Mouse (Mus musculus) duodenum, adult 2 months (tissue): ENCODE data around the gene Nudt16l1. TPM values are rescaled to one million over a fixed set of nuclear protein-coding genes. Genes with fewer than 3 reads are reported as not detected.

Source experiments
- polyA plus RNA-seq: library from polyadenylated mRNA; depleted of rRNA; stranded (reverse); fragments of >200 nt; gene quantifications from 2 replicates; pipeline ENCODE4 v1.2.3, GENCODE M21; 2012; ENCODE audit warnings: low replicate concordance; rRNA removed

Nudt16l1 gene
- 37.5 and 39.6 TPM in 2 replicates for polyA plus RNA-seq

DNA sequence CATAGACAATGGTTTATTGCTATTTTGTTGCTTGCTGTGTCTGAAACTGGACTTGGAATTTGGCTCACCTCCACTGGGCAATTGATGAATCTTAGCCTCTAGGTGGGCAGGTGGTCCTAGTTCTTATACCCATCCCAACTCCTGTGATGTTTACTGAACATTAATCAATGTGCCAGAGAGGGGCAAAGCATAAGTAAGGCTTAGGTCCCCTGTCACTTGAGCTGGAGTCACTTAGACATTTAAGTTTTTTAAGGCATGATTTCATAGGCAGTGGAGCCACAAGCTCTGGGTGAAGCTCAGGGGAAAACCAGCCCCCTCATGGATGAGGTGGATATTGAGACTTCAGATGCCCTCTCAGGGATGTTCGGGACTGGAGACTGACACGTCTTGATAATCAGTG, at the start of gene Nudt16l1:
TSS of gene Nudt16l1 (plus strand) at position 301 of the 400 bp plus-strand sequence.

DNA sequence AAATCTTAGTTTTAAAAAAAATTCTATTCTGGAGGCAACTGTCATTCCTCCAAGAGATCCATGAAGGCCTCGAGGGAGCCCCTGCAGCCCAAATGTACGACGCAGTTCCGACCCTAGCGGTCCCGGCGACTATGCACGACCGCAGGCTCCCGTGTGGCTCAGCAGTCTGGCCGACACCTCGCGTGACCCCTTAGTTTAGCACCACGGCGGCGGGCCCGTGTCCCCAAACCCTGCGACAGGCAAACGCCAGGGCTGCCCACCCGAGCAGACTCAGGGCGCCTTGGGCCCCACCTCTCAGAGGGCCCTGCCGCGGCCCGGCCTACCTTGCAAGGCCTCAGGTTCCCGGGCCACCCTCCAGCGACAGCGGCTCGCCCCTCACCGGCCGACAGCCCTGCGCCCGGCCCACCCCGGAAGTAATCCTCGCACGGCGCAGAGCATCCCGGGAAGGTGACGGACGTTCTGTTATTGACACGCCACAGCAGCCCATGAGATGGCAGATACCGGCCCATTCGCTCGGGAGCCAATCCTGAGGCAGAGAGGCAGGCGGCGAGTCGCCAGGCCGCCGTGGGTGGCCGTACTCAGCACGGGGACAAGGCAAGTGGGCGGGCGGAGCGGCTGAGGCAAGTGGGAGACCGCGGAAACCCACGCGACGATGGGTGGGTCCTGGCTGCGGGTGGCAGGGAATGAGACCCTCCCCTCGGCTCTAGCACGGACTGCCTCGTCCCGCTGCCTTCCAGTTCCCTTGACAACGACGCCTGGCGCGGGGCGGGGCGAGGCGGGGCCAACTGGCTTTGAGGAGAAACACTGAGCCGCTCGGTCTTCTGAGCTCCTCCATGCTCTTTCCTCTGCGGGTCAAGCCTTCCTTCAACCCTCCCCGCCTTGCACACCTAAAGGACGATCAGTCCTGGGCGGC, 25.5 kb downstream of the Nudt16l1 start, which contains the start of gene Anks3:
TSS of gene Anks3 (minus strand) at position 409 of the 913 bp plus-strand sequence.

Other genes with a start within 250 kb of the Nudt16l1 start
- 2.5 and 5.1 TPM in 2 replicates for gene Nmral1, start 219.4 kb upstream of the Nudt16l1 start, polyA plus RNA-seq
- 19.9 and 20.9 TPM in 2 replicates for gene Hmox2, start 212.4 kb upstream of the Nudt16l1 start, polyA plus RNA-seq
- 138 and 207 TPM in 2 replicates for gene Cdip1, start 148.5 kb upstream of the Nudt16l1 start, polyA plus RNA-seq
- not detected in 2 replicates for gene 4930562C15Rik, start 103.3 kb upstream of the Nudt16l1 start, polyA plus RNA-seq
- gene Ubald1, start 58.4 kb upstream of the Nudt16l1 start, polyA plus RNA-seq = 34.9 and 38.2 TPM in 2 replicates
- gene Mgrn1, start 52.5 kb upstream of the Nudt16l1 start, polyA plus RNA-seq = 128 and 172 TPM in 2 replicates
- gene Anks3, start 25.4 kb downstream of the Nudt16l1 start, polyA plus RNA-seq = 21.8 and 24.0 TPM in 2 replicates
- not detected in 2 replicates for gene Sept12, start 59.1 kb downstream of the Nudt16l1 start, polyA plus RNA-seq
- gene Smim22, start 68.5 kb downstream of the Nudt16l1 start, polyA plus RNA-seq = 205 and 527 TPM in 2 replicates
- gene Rogdi, start 74.8 kb downstream of the Nudt16l1 start, polyA plus RNA-seq = 50.5 and 84.1 TPM in 2 replicates
- gene Glyr1, start 111.1 kb downstream of the Nudt16l1 start, polyA plus RNA-seq = 33.0 and 46.5 TPM in 2 replicates
- 11.9 and 15.4 TPM in 2 replicates for gene Ubn1, start 111.3 kb downstream of the Nudt16l1 start, polyA plus RNA-seq
- 0.37 and 0.78 TPM in 2 replicates for gene Ppl, start 193.7 kb downstream of the Nudt16l1 start, polyA plus RNA-seq
- gene Sec14l5, start 208.3 kb downstream of the Nudt16l1 start, polyA plus RNA-seq = 0.07 TPM in 1 of 2 replicates, not detected in the other